Mouse (Mus musculus): ENCODE measurements around the gene Pdx1. TPM values are rescaled to one million over a fixed set of nuclear protein-coding genes. Genes with fewer than 3 reads are reported as not detected.
A peak's percentile ranks its signal among the peaks of the same experiment; 100 is the strongest.

Pdx1 gene
- polyA plus RNA-seq, 1 experiment from 2014 or later, result not detected

- H3K4me2 ChIP-seq (ENCODE audit: low read length), result no peak overlapping the region
- DNase-seq (ENCODE audit: low spot score), result no peak
- WGBS, result 6% methylated on average over 7 of the region's 7 CpGs
- H3K4me1 ChIP-seq (replicated peaks; ENCODE audit: insufficient read depth, low read length), result no peaks in the 10 kb centered on the region
- H3K36me3 ChIP-seq (ENCODE audit: insufficient read depth, low read length), result no peaks in the 10 kb centered on the region
- H3K27me3 ChIP-seq (ENCODE audit: insufficient read depth, low read length), result peaks cover 64% of the 10 kb centered on the region
- TF ChIP-seq CTCF (IDR thresholded peaks at IDR 0.05; ENCODE audit: low read depth), result no peak
- H3K4me3 ChIP-seq (replicated peaks; ENCODE audit: low read depth, low read length), result no peak overlapping the region
- no peak overlapping the region for H3K27ac ChIP-seq
- H3K9ac ChIP-seq (ENCODE audit: low read depth, low read length), result no peak overlapping the region
- ATAC-seq (replicated peaks; ENCODE audit: low FRiP score, low read depth), result no peak
- H3K9me3 ChIP-seq (replicated peaks; ENCODE audit: low read length), result no peaks in the 10 kb centered on the region
These were observed 47.6 kb downstream of the Pdx1 start for GRCm38 (mm10) chr5:147317321-147317720.

GRCm38 (mm10) chr5:147317991-147318390, 48.2 kb downstream of the Pdx1 start:
- Histone ChIP-seq H3K27ac (no peak overlapping the region), H3K27me3 (ENCODE audit: insufficient read depth, low read length) (peaks cover 58% of the 10 kb centered on the region), H3K36me3 (ENCODE audit: insufficient read depth, low read length) (no peaks in the 10 kb centered on the region), H3K4me2 (ENCODE audit: low read length) (no peak overlapping the region), H3K9me3 (replicated peaks; ENCODE audit: low read length) (no peaks in the 10 kb centered on the region), H3K4me1 (replicated peaks; ENCODE audit: insufficient read depth, low read length) (no peaks in the 10 kb centered on the region), H3K9ac (ENCODE audit: low read depth, low read length) (no peak overlapping the region), H3K4me3 (replicated peaks; ENCODE audit: low read depth, low read length) (no peak overlapping the region)
- DNase-seq (ENCODE audit: low spot score) (no peak), ATAC-seq (replicated peaks; ENCODE audit: low FRiP score, low read depth) (no peak)
- WGBS, result 32% methylated on average over 7 of the region's 7 CpGs
- TF ChIP-seq CTCF (IDR thresholded peaks at IDR 0.05; ENCODE audit: low read depth), result peak; percentile 40

- no peak overlapping the region for H3K9ac ChIP-seq (ENCODE audit: low read depth, low read length)
- ATAC-seq (replicated peaks; ENCODE audit: low FRiP score, low read depth) (peak; percentile 51; the same call in 1 of the 2 replicates), DNase-seq (ENCODE audit: low spot score) (peak; percentile 97)
- H3K36me3 ChIP-seq (ENCODE audit: insufficient read depth, low read length), result no peaks in the 10 kb centered on the region
- no peaks in the 10 kb centered on the region for H3K4me1 ChIP-seq (replicated peaks; ENCODE audit: insufficient read depth, low read length)
- H3K9me3 ChIP-seq (replicated peaks; ENCODE audit: low read length), result no peaks in the 10 kb centered on the region
- peaks cover 42% of the 10 kb centered on the region for H3K27me3 ChIP-seq (ENCODE audit: insufficient read depth, low read length)
- no peak overlapping the region for H3K4me3 ChIP-seq (replicated peaks; ENCODE audit: low read depth, low read length)
- no peak overlapping the region for H3K27ac ChIP-seq
- H3K4me2 ChIP-seq (ENCODE audit: low read length), result no peak overlapping the region
- TF ChIP-seq CTCF (IDR thresholded peaks at IDR 0.05; ENCODE audit: low read depth), result peak; percentile 93
These were observed 49.9 kb downstream of the Pdx1 start for GRCm38 (mm10) chr5:147319653-147320052.

- no peak within 1 kb of the TSS for H3K27ac ChIP-seq
- ATAC-seq (replicated peaks; ENCODE audit: low FRiP score, low read depth) (no peak), DNase-seq (ENCODE audit: low spot score) (no peak)
- H3K4me1 ChIP-seq (replicated peaks; ENCODE audit: insufficient read depth, low read length), result no peaks in the 10 kb centered on the region
- peaks cover 17% of the 10 kb centered on the region for H3K27me3 ChIP-seq (ENCODE audit: insufficient read depth, low read length)
- H3K9ac ChIP-seq (ENCODE audit: low read depth, low read length), result no peak within 1 kb of the TSS
- H3K36me3 ChIP-seq (ENCODE audit: insufficient read depth, low read length), result no peaks in the 10 kb centered on the region
- no peak within 1 kb of the TSS for H3K4me2 ChIP-seq (ENCODE audit: low read length)
- no peak within 1 kb of the TSS for H3K4me3 ChIP-seq (replicated peaks; ENCODE audit: low read depth, low read length)
- H3K9me3 ChIP-seq (replicated peaks; ENCODE audit: low read length), result no peaks in the 10 kb centered on the region
- no peak for TF ChIP-seq CTCF (IDR thresholded peaks at IDR 0.05; ENCODE audit: low read depth)
- WGBS, result 73% methylated on average over 8 of the region's 8 CpGs
These were observed 52.4 kb downstream of the Pdx1 start, which contains the start of gene Urad for GRCm38 (mm10) chr5:147322183-147322582. Gene Urad (minus strand): TSS chr5:147322440.

- H3K4me3 ChIP-seq (replicated peaks; ENCODE audit: low read depth, low read length), result no peak overlapping the region
- H3K4me2 ChIP-seq (ENCODE audit: low read length), result no peak overlapping the region
- TF ChIP-seq CTCF (IDR thresholded peaks at IDR 0.05; ENCODE audit: low read depth), result peak; percentile 82
- no peak overlapping the region for H3K9ac ChIP-seq (ENCODE audit: low read depth, low read length)
- H3K9me3 ChIP-seq (replicated peaks; ENCODE audit: low read length), result no peaks in the 10 kb centered on the region
- peaks cover 5% of the 10 kb centered on the region for H3K27me3 ChIP-seq (ENCODE audit: insufficient read depth, low read length)
- WGBS, result 15% methylated on average over 17 of the region's 17 CpGs
- H3K36me3 ChIP-seq (ENCODE audit: insufficient read depth, low read length), result no peaks in the 10 kb centered on the region
- no peak for ATAC-seq (replicated peaks; ENCODE audit: low FRiP score, low read depth)
- DNase-seq (ENCODE audit: low spot score), result peak; percentile 77
- no peaks in the 10 kb centered on the region for H3K4me1 ChIP-seq (replicated peaks; ENCODE audit: insufficient read depth, low read length)
- H3K27ac ChIP-seq, result no peak overlapping the region
These were observed 53.6 kb downstream of the Pdx1 start for GRCm38 (mm10) chr5:147323237-147323917.

Small RNA genes within 50 kb of the gene (microRNA-seq; reads per million reads assigned to microRNA genes)
- gene Mir7k, result not detected

Other genes with a start within 250 kb of the Pdx1 start
- 11.8 and 12.4 TPM in 2 replicates for gene Lnx2, start 193.4 kb upstream of the Pdx1 start, polyA plus RNA-seq (2015; fragmentation: Nextera tagmentation; extraction: Ambion mirVana)
- 161 TPM in 2 replicates for gene Polr1d, start 192.9 kb upstream of the Pdx1 start, polyA plus RNA-seq (2015; fragmentation: Nextera tagmentation; extraction: Ambion mirVana)
- not detected in 2 replicates for gene Gsx1, start 81.3 kb upstream of the Pdx1 start, polyA plus RNA-seq (2015; fragmentation: Nextera tagmentation; extraction: Ambion mirVana)
- gene Cdx2, start 37.3 kb downstream of the Pdx1 start, polyA plus RNA-seq (2015; fragmentation: Nextera tagmentation; extraction: Ambion mirVana), result not detected in 2 replicates
- not detected in 2 replicates for gene Urad, start 52.5 kb downstream of the Pdx1 start, polyA plus RNA-seq (2015; fragmentation: Nextera tagmentation; extraction: Ambion mirVana)
- gene Flt3, start 130.5 kb downstream of the Pdx1 start, polyA plus RNA-seq (2015; fragmentation: Nextera tagmentation; extraction: Ambion mirVana), result 0.06 and 0.08 TPM in 2 replicates
- 62.5 and 69.9 TPM in 2 replicates for gene Pan3, start 160.2 kb downstream of the Pdx1 start, polyA plus RNA-seq (2015; fragmentation: Nextera tagmentation; extraction: Ambion mirVana)